Mouse (Mus musculus): Measurements from ENCODE around the gene Lipt2. TPM values are rescaled to one million over a fixed set of nuclear protein-coding genes. Genes with fewer than 3 reads are reported as not detected.

Lipt2 gene
- polyA plus RNA-seq (2012; rRNA removed): 6.0 and 7.7 TPM in 2 replicates

GRCm38 (mm10) chr7:100159105-100159841 is at the start of gene Lipt2:
Gene Lipt2 (plus strand): TSS chr7:100159277.
- peak; percentile 83 to 90 for DNase-seq (ENCODE audit: extremely low spot score in 1 of 2, low spot score in 1 of 2)

GRCm38 (mm10) chr7:100111506-100111905 is 47.6 kb upstream of the Lipt2 start:
- no peak for DNase-seq (ENCODE audit: extremely low spot score in 1 of 2, low spot score in 1 of 2)

- peak in 1 of 2 experiments; percentile 18 for DNase-seq (ENCODE audit: extremely low spot score in 1 of 2, low spot score in 1 of 2)
Measured at GRCm38 (mm10) chr7:100113821-100114220, 45.3 kb upstream of the Lipt2 start.

GRCm38 (mm10) chr7:100114279-100114678 is 44.8 kb upstream of the Lipt2 start:
- no peak for DNase-seq (ENCODE audit: extremely low spot score in 1 of 2, low spot score in 1 of 2)

- peak in 1 of 2 experiments; percentile 8 for DNase-seq (ENCODE audit: extremely low spot score in 1 of 2, low spot score in 1 of 2)
Measured at GRCm38 (mm10) chr7:100120791-100121261, 38.3 kb upstream of the Lipt2 start.

GRCm38 (mm10) chr7:100121376-100121789 is 37.7 kb upstream of the Lipt2 start, which contains the start of gene Pold3:
Gene Pold3 (minus strand): TSS chr7:100121565.
- DNase-seq (ENCODE audit: extremely low spot score in 1 of 2, low spot score in 1 of 2): peak; percentile 95 to 100

GRCm38 (mm10) chr7:100123486-100123885 is 35.6 kb upstream of the Lipt2 start:
- DNase-seq (ENCODE audit: extremely low spot score in 1 of 2, low spot score in 1 of 2): peak in 1 of 2 experiments; percentile 9

- peak in 1 of 2 experiments; percentile 16 for DNase-seq (ENCODE audit: extremely low spot score in 1 of 2, low spot score in 1 of 2)
Measured at GRCm38 (mm10) chr7:100124211-100124610, 34.9 kb upstream of the Lipt2 start.

- DNase-seq (ENCODE audit: extremely low spot score in 1 of 2, low spot score in 1 of 2): no peak
Measured at GRCm38 (mm10) chr7:100125166-100125565, 33.9 kb upstream of the Lipt2 start.

- no peak for DNase-seq (ENCODE audit: extremely low spot score in 1 of 2, low spot score in 1 of 2)
Measured at GRCm38 (mm10) chr7:100126514-100126913, 32.6 kb upstream of the Lipt2 start.

- DNase-seq (ENCODE audit: extremely low spot score in 1 of 2, low spot score in 1 of 2): no peak
Measured at GRCm38 (mm10) chr7:100128262-100129041, 30.6 kb upstream of the Lipt2 start.

- DNase-seq (ENCODE audit: extremely low spot score in 1 of 2, low spot score in 1 of 2): no peak
Measured at GRCm38 (mm10) chr7:100130592-100130991, 28.5 kb upstream of the Lipt2 start.

- DNase-seq (ENCODE audit: extremely low spot score in 1 of 2, low spot score in 1 of 2): no peak
Measured at GRCm38 (mm10) chr7:100132379-100132778, 26.7 kb upstream of the Lipt2 start.

- DNase-seq (ENCODE audit: extremely low spot score in 1 of 2, low spot score in 1 of 2): no peak
Measured at GRCm38 (mm10) chr7:100137038-100137437, 22.0 kb upstream of the Lipt2 start.

GRCm38 (mm10) chr7:100138075-100138474 is 21.0 kb upstream of the Lipt2 start:
- DNase-seq (ENCODE audit: extremely low spot score in 1 of 2, low spot score in 1 of 2): no peak

- DNase-seq (ENCODE audit: extremely low spot score in 1 of 2, low spot score in 1 of 2): no peak
Measured at GRCm38 (mm10) chr7:100140591-100140990, 18.5 kb upstream of the Lipt2 start.

- no peak for DNase-seq (ENCODE audit: extremely low spot score in 1 of 2, low spot score in 1 of 2)
Measured at GRCm38 (mm10) chr7:100148586-100148985, 10.5 kb upstream of the Lipt2 start.

- no peak for DNase-seq (ENCODE audit: extremely low spot score in 1 of 2, low spot score in 1 of 2)
Measured at GRCm38 (mm10) chr7:100150086-100150485, 9.0 kb upstream of the Lipt2 start.

- no peak for DNase-seq (ENCODE audit: extremely low spot score in 1 of 2, low spot score in 1 of 2)
Measured at GRCm38 (mm10) chr7:100150626-100151025, 8.5 kb upstream of the Lipt2 start.

- no peak for DNase-seq (ENCODE audit: extremely low spot score in 1 of 2, low spot score in 1 of 2)
Measured at GRCm38 (mm10) chr7:100157669-100158068, 1.4 kb upstream of the Lipt2 start.

GRCm38 (mm10) chr7:100160006-100160405 is 929 bp downstream of the Lipt2 start:
- DNase-seq (ENCODE audit: extremely low spot score in 1 of 2, low spot score in 1 of 2): no peak
